Mouse (Mus musculus) ovary, adult 18-20 months (tissue): ENCODE data around the gene Fgfr1op.
"Not testable (repeated sequence)": the region's sequence is repeated elsewhere in the genome, so short reads cannot be mapped to it uniquely, and the experiment has no call there.

Experiments used
- DNase-seq: peaks from one replicate; pipeline ENCODE4 v3.0.0; 2022; ENCODE audit warnings: low spot score, mixed read lengths

The Fgfr1op gene

GRCm38 (mm10) chr17:8170331-8170730 lies 5.0 kb downstream of the Fgfr1op start:
- no peak for DNase-seq

GRCm38 (mm10) chr17:8171081-8171480 lies 5.8 kb downstream of the Fgfr1op start:
- DNase-seq, result no peak

- no peak for DNase-seq
These were observed 11.8 kb downstream of the Fgfr1op start for GRCm38 (mm10) chr17:8177090-8177489.

GRCm38 (mm10) chr17:8183815-8184214 lies 18.5 kb downstream of the Fgfr1op start:
- no peak for DNase-seq

- DNase-seq, result no peak
These were observed 18.9 kb downstream of the Fgfr1op start for GRCm38 (mm10) chr17:8184217-8184616.

GRCm38 (mm10) chr17:8193678-8194077 lies 28.4 kb downstream of the Fgfr1op start:
- DNase-seq, result no peak

- no peak for DNase-seq
These were observed 30.5 kb downstream of the Fgfr1op start for GRCm38 (mm10) chr17:8195685-8196376.

GRCm38 (mm10) chr17:8197652-8198051 lies 32.4 kb downstream of the Fgfr1op start:
- no peak for DNase-seq

GRCm38 (mm10) chr17:8199067-8199935 lies 34.0 kb downstream of the Fgfr1op start:
- no peak for DNase-seq

- no peak for DNase-seq
These were observed 34.6 kb downstream of the Fgfr1op start for GRCm38 (mm10) chr17:8199936-8200330.

- DNase-seq, result no peak
These were observed 38.2 kb downstream of the Fgfr1op start for GRCm38 (mm10) chr17:8203487-8203886.

GRCm38 (mm10) chr17:8205221-8205631 lies 39.9 kb downstream of the Fgfr1op start:
- not testable (repeated sequence) for DNase-seq

- no peak for DNase-seq
These were observed 41.4 kb downstream of the Fgfr1op start for GRCm38 (mm10) chr17:8206691-8207090.

GRCm38 (mm10) chr17:8209696-8210095 lies 44.4 kb downstream of the Fgfr1op start:
- DNase-seq, result no peak

GRCm38 (mm10) chr17:8210170-8210569 lies 44.9 kb downstream of the Fgfr1op start:
- no peak for DNase-seq

- no peak for DNase-seq
These were observed 45.4 kb downstream of the Fgfr1op start for GRCm38 (mm10) chr17:8210675-8211074.

- DNase-seq, result no peak
These were observed 46.1 kb downstream of the Fgfr1op start for GRCm38 (mm10) chr17:8211399-8211798.

GRCm38 (mm10) chr17:8214369-8214768 lies 49.1 kb downstream of the Fgfr1op start:
- DNase-seq, result no peak

GRCm38 (mm10) chr17:8215016-8215745 lies 49.9 kb downstream of the Fgfr1op start:
- no peak for DNase-seq

GRCm38 (mm10) chr17:8223225-8223624 lies 57.9 kb downstream of the Fgfr1op start:
- no peak for DNase-seq

- DNase-seq, result no peak
These were observed 58.8 kb downstream of the Fgfr1op start for GRCm38 (mm10) chr17:8224072-8224471.

- DNase-seq, result no peak
These were observed 59.9 kb downstream of the Fgfr1op start for GRCm38 (mm10) chr17:8225166-8225565.

GRCm38 (mm10) chr17:8225746-8226145 lies 60.4 kb downstream of the Fgfr1op start:
- DNase-seq, result no peak
